Mouse (Mus musculus) heart, postnatal 14 days (tissue): ENCODE results near the gene Acsbg1. TPM values are rescaled to one million over a fixed set of nuclear protein-coding genes. Genes with fewer than 3 reads are reported as not detected.

Source experiments
- DNase-seq, 2 experiments: peaks; one replicate each; pipeline ENCODE4 v3.0.0; 2021 to 2022
- intact Hi-C: fragments of 180-260 bp; cut with DNase I; formaldehyde crosslinking; loops from one replicate; pipeline ENCODE4 v1.15.1; 2025
- microRNA-seq, 2 experiments: library from miRNA; unstranded; fragments of <30 nt; microRNA quantifications; one replicate each; pipeline ENCODE4 v1.2.0; 2021 to 2022
- total RNA-seq, 2 experiments: library from RNA; stranded (reverse); gene quantifications; 2 replicates each; pipeline ENCODE4 v1.2.3; 2021

Gene Acsbg1
- total RNA-seq, 2 experiments from 2014 or later = 0.14 to 0.27 TPM

- peak; percentile 75 to 81 for DNase-seq
These were observed 101.7 kb downstream of the Acsbg1 start, which contains the start of gene Cib2 for GRCm38 (mm10) chr9:54559771-54560471. Gene Cib2 (minus strand): TSS chr9:54560218.

DNA sequence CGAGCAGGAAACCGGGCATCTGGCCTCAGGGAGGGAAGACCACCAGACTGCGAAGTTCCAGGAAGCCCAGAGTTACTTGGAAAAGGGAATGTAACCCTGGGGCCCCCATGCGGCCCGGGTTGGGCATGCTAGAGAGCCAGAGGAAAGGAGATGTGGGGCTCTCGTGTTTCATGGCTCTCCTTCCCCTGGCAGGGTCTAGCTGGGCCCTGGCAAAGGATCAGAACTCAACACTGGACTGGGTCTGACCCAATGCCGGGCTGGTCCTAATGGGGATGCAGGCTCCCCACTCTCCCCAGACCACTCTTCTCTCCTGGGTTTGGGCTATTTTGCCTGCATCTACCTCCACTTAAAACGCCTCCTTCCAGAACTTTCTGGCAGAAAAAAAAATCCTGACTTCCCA, 102.9 kb downstream of the Acsbg1 start:
- no peak for DNase-seq
- intact Hi-C loops = no loop called here

More at GRCm38 (mm10) chr9:54559771-54560471, 101.7 kb downstream of the Acsbg1 start, which contains the start of gene Cib2:
- intact Hi-C loops = loop anchor here (5.0 kb wide), 2 partner anchors 47 to 117 kb away; no protein-coding TSS in a partner anchor

DNA sequence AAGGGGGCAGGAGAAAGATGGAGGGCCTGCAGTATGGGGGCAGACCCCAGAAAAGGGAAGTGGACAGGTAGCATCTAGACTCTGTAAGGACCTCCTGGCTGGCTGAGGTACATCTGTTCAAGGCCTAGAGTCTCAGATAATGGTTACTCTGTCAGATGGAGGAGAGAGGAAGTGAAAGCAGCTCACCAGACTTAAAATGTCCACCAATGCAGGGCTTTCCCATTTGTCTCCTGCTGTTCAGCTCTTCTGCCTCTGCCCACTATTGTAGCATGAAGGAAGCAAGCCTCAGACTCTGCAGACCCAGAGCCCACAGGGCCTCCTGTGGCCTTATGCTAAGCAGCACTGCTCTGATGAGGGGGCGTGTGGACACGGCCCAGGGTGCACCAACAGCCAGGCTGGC, 106.6 kb downstream of the Acsbg1 start:
- DNase-seq = no peak
- intact Hi-C loops = no loop called here

Small RNAs within 50 kb of the gene (microRNA-seq; reads per million reads assigned to microRNA genes)
- gene Mir5710 = 0.81 to 0.85 reads per million in 2 experiments

Other genes with a start within 250 kb of the Acsbg1 start
- gene Dmxl2, start 160.2 kb downstream of the Acsbg1 start, total RNA-seq = 10 to 100 TPM; 18.3 to 20.2 TPM
- gene Sh2d7, start 122.9 kb downstream of the Acsbg1 start, total RNA-seq = not detected
- gene Cib2, start 101.7 kb downstream of the Acsbg1 start, total RNA-seq = 1 to 10 TPM in 1 of 2 experiments, under 1 TPM in 1; 0.71 to 3.4 TPM
- gene Idh3a, start 75.5 kb downstream of the Acsbg1 start, total RNA-seq = 100 to 1,000 TPM; 581 to 585 TPM
- 10 to 100 TPM; 48.2 to 51.7 TPM for gene Dnaja4, start 37.0 kb upstream of the Acsbg1 start, total RNA-seq
- 10 to 100 TPM; 32.7 to 34.7 TPM for gene Wdr61, start 72.6 kb upstream of the Acsbg1 start, total RNA-seq
- gene Crabp1, start 102.9 kb upstream of the Acsbg1 start, total RNA-seq = not detected
- gene Ireb2, start 201.9 kb upstream of the Acsbg1 start, total RNA-seq = 10 to 100 TPM; 40.1 to 40.9 TPM